Mouse (Mus musculus) heart, embryonic 16.5 days (tissue): Measurements from ENCODE around the gene Fcf1. TPM values are rescaled to one million over a fixed set of nuclear protein-coding genes. Genes with fewer than 3 reads are reported as not detected.

Experiments
- ATAC-seq: fragments of 200-750 bp; cut with Nextera tagmentation; replicated peaks from 2 replicates; pipeline ENCODE4 v1.8.0; 2017; ENCODE audit warnings: moderate number of reproducible peaks; ENCODE audit not compliant: insufficient read depth, low FRiP score; ENCODE audit errors: extremely low read depth
- H3K27ac ChIP-seq: fragments of 300-500 bp; sonication (generic); 2 replicates; pipeline ENCODE4 v1.5.1; 2014; ENCODE audit warnings: mild to moderate bottlenecking, low read length, control low read depth, moderate library complexity
- H3K27me3 ChIP-seq: fragments of 300-500 bp; sonication (generic); 2 replicates; pipeline ENCODE4 v1.6.1; 2014; ENCODE audit warnings: low read length, mixed read lengths; ENCODE audit not compliant: control insufficient read depth, insufficient read depth
- H3K36me3 ChIP-seq: fragments of 300-500 bp; sonication (generic); 2 replicates; pipeline ENCODE4 v1.6.1; 2014; ENCODE audit not compliant: control insufficient read depth, insufficient read depth
- H3K4me1 ChIP-seq: fragments of 300-500 bp; sonication (generic); 2 replicates; pipeline ENCODE4 v1.6.1; 2014; ENCODE audit warnings: low read length, mixed read lengths; ENCODE audit not compliant: control insufficient read depth, insufficient read depth
- H3K4me2 ChIP-seq: fragments of 300-500 bp; sonication (generic); 2 replicates; pipeline ENCODE4 v1.6.1; 2014; ENCODE audit warnings: low read depth, mild to moderate bottlenecking, control low read depth, low read length
- H3K4me3 ChIP-seq: fragments of 300-500 bp; sonication (generic); 2 replicates; pipeline ENCODE4 v1.5.1; 2014; ENCODE audit warnings: mild to moderate bottlenecking, control low read depth, low read length
- H3K9ac ChIP-seq: fragments of 300-500 bp; sonication (generic); 2 replicates; pipeline ENCODE4 v1.6.1; 2014; ENCODE audit warnings: low read length, control low read depth
- H3K9me3 ChIP-seq: fragments of 300-500 bp; sonication (generic); replicated peaks from 2 replicates; pipeline ENCODE4 v1.6.1; 2016; ENCODE audit warnings: low read length; ENCODE audit not compliant: control insufficient read depth
- WGBS: fragments of 180-500 bp; shearing (Covaris S2); extraction: QIAGEN DNeasy Blood & Tissue Kit; methylation state at CpG from one replicate; pipeline ENCODE4 v1.1.7; 2014; 5-methylcytosine and 5-hydroxymethylcytosine counted together
- polyA plus RNA-seq: library from polyadenylated mRNA; unstranded; fragments of >200 nt; fragmentation: Nextera tagmentation; extraction: Ambion mirVana; gene quantifications from 2 replicates; pipeline ENCODE4 v1.2.1, GENCODE M21; 2015

Fcf1 gene
- polyA plus RNA-seq, 1 experiment from 2014 or later, result 98.0 TPM

- H3K4me1 ChIP-seq, result no peaks in the 10 kb centered on the region
These were observed 62.0 kb downstream of the Fcf1 start for GRCm38 (mm10) chr12:85032710-85033109.

More at GRCm38 (mm10) chr12:85032710-85033109, 62.0 kb downstream of the Fcf1 start:
- 95% methylated on average over 2 of the region's 2 CpGs for WGBS
- no peak overlapping the region for H3K27ac ChIP-seq
- no peak overlapping the region for H3K9ac ChIP-seq
- no peak for ATAC-seq
- H3K36me3 ChIP-seq, result peaks cover 39% of the 10 kb centered on the region
- no peaks in the 10 kb centered on the region for H3K27me3 ChIP-seq
- no peak overlapping the region for H3K4me3 ChIP-seq
- no peak overlapping the region for H3K4me2 ChIP-seq
- no peaks in the 10 kb centered on the region; the same call in 1 of the 2 replicates for H3K9me3 ChIP-seq

Other genes starting within 250 kb of the Fcf1 start
- gene Npc2, start 197.7 kb upstream of the Fcf1 start, polyA plus RNA-seq, result 52.8 and 59.4 TPM in 2 replicates
- gene Isca2, start 197.6 kb upstream of the Fcf1 start, polyA plus RNA-seq, result 157 and 160 TPM in 2 replicates
- gene Ltbp2, start 94.4 kb upstream of the Fcf1 start, polyA plus RNA-seq, result 5.9 and 7.8 TPM in 2 replicates
- gene Arel1, start within 50 bp of the Fcf1 start, polyA plus RNA-seq, result 13.1 and 13.3 TPM in 2 replicates
- gene Ylpm1, start 25.4 kb downstream of the Fcf1 start, polyA plus RNA-seq, result 16.3 and 17.7 TPM in 2 replicates
- gene Prox2, start 139.9 kb downstream of the Fcf1 start, polyA plus RNA-seq, result 1.8 and 2.4 TPM in 2 replicates
- gene Dlst, start 139.9 kb downstream of the Fcf1 start, polyA plus RNA-seq, result 254 and 264 TPM in 2 replicates
- 1.6 and 2.5 TPM in 2 replicates for gene Rps6kl1, start 180.4 kb downstream of the Fcf1 start, polyA plus RNA-seq
- 8.2 and 9.2 TPM in 2 replicates for gene Pgf, start 206.9 kb downstream of the Fcf1 start, polyA plus RNA-seq
- 57.6 and 68.6 TPM in 2 replicates for gene Eif2b2, start 248.6 kb downstream of the Fcf1 start, polyA plus RNA-seq